Mouse (Mus musculus) liver, postnatal 0 days (tissue): Measurements from ENCODE around the gene D3Ertd254e.
"Not testable (repeated sequence)": the region's sequence is repeated elsewhere in the genome, so short reads cannot be mapped to it uniquely, and the experiment has no call there.

ENCODE experiments used
- CTCF ChIP-seq: sonication (generic); IDR thresholded peaks from 2 replicates; pipeline ENCODE4 v1.5.1; 2016; ENCODE audit warnings: antibody characterized with exemption, low read depth
- EP300 ChIP-seq: IDR thresholded peaks from 2 replicates; pipeline ENCODE4 v1.6.1; 2016; ENCODE audit warnings: antibody characterized with exemption, low read depth, mild to moderate bottlenecking

GRCm38 (mm10) chr3:36126176-36126575 lies 24.6 kb upstream of the D3Ertd254e start:
- TF ChIP-seq EP300, CTCF: not testable (repeated sequence)
